Mouse (Mus musculus): ENCODE measurements around the gene Tpk1.

DNA sequence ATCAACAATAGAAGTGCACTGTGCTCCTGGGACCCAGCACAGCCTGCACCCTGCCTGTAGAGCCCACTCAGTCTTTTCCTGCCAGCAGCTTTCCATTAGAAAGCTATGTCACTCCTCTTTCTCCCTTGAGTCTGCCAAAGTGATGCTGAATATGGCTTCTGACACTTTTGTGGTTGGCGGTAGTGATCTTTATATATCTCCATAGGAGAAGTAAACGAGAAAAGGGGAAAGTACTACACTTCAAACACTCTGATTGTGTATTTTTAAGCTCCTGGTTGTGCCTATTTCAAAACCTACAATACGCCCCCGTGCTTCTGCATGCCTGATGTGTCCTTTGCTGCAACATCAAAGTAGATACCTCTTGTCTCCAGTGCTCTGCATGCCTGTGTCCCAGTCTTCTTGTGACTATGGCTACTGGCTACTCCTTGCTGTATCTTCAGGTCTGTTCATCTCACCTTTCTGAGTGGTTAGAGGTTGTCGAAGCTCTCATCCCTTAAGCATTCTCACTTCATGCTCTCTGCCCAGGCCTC, 302.7 kb downstream of the Tpk1 start:
- no peak for TF ChIP-seq POLR2A (IDR thresholded peaks at IDR 0.05; ENCODE audit: extremely low read depth, insufficient read depth, low read length)
- no peak for TF ChIP-seq CTCF (IDR thresholded peaks at IDR 0.05; ENCODE audit: low read depth, low read length)
